Mouse (Mus musculus): ENCODE measurements around the gene Phex. TPM values are rescaled to one million over a fixed set of nuclear protein-coding genes. Genes with fewer than 3 reads are reported as not detected.
A peak's percentile ranks its signal among the peaks of the same experiment; 100 is the strongest.

Phex gene
- polyA plus RNA-seq, 1 experiment from 2014 or later, result 0.27 TPM

DNA sequence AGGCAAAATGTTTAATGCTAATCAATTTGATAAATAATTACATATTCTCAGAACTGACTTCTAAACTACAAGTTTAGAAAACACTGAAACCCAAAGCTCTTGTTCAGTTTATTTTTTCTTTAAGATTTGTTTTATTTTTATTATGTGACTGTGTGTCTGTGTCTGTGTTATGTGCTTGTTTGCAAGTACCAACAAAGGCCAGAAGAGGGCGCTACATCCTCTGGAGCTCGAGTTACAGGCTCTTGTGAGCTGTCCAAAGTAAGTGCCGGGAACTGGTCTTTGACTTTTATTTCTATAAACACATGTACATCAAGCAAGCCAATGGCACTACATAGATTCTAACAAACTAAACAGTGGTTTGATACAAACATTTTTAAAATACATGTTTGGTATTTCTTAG is 41.2 kb downstream of the Phex start:
- Histone ChIP-seq H3K27me3 (ENCODE audit: insufficient read depth, poor library complexity, severe bottlenecking) (no peaks in the 10 kb centered on the region), H3K4me3 (no peak overlapping the region), H3K36me3 (no peaks in the 10 kb centered on the region), H3K9me3 (no peaks in the 10 kb centered on the region), H3K4me1 (replicated peaks) (no peaks in the 10 kb centered on the region), H3K27ac (no peak overlapping the region)
- DNase-seq (ENCODE audit: low spot score), result no peak
- 71% methylated on average over 3 of the region's 3 CpGs for WGBS

DNA sequence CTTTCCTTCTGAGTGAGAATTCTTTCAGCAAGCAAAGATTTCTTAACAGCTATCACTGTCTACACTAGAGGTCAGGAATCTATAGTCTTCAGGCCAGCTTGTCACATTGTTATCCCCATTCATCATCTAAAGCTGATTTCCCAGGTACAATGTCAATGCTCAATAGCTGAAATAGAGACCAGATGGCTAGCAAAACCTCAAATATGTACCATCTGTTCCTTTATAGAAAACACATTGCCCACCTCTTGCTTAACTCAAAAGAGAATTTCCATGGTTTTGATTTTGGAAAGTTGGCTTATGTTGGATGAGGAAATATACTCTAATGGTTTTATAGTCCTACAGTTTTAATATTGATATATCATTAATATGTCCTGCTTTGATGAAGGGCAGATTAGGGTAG is 45.9 kb downstream of the Phex start:
- no peaks in the 10 kb centered on the region for H3K27me3 ChIP-seq (ENCODE audit: insufficient read depth, poor library complexity, severe bottlenecking)
- no peak for DNase-seq (ENCODE audit: low spot score)
- no peak overlapping the region for H3K4me3 ChIP-seq
- no peaks in the 10 kb centered on the region for H3K9me3 ChIP-seq
- H3K27ac ChIP-seq, result no peak overlapping the region
- no peaks in the 10 kb centered on the region for H3K4me1 ChIP-seq (replicated peaks)
- no peaks in the 10 kb centered on the region for H3K36me3 ChIP-seq

DNA sequence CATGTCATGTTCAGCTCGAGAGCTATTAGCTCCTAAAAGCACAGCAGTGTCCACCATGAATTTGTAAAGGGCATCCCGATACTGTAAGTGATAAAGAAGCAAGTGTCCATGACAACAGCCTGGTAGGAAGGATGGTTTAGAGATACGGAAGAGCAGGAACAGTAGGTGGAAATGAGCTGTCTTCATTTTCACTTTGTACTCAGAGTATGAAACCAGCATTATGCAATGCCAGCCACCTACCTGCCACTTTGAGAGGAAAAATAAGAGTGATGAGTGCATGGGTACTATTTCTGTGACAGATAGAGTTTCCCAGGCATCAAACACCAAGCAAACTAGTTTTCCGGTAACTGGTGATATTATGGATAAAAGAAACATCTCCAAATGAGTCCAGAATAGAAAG is 59.6 kb downstream of the Phex start:
- WGBS, result 88% methylated on average over 4 of the region's 4 CpGs
- H3K27me3 ChIP-seq (ENCODE audit: insufficient read depth, poor library complexity, severe bottlenecking), result no peaks in the 10 kb centered on the region
- H3K4me1 ChIP-seq (replicated peaks), result no peaks in the 10 kb centered on the region
- no peak overlapping the region for H3K27ac ChIP-seq
- no peak overlapping the region for H3K4me3 ChIP-seq
- no peak for DNase-seq (ENCODE audit: low spot score)
- H3K36me3 ChIP-seq, result no peaks in the 10 kb centered on the region
- H3K9me3 ChIP-seq, result no peaks in the 10 kb centered on the region

DNA sequence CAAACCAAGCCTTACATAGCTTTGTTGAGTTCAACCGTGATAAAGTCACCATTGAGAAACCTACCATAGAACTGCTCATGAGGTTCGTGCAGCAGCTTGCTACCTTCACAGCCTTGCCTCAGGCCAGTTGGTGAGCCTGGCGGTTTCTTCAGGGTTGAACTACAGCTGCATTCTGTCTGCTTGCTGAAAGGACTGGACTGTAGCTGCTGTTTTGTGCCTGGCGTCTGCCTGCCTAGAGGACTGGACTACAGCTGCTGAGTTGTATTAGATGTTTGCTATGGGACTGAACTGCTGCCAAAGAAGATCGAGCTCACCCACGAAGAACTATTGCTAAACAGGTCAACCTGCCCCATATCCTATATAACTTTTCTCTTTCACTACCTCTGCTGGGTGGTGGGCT is 68.9 kb downstream of the Phex start:
- no peaks in the 10 kb centered on the region for H3K9me3 ChIP-seq
- no peak overlapping the region for H3K27ac ChIP-seq
- no peaks in the 10 kb centered on the region for H3K4me1 ChIP-seq (replicated peaks)
- no peaks in the 10 kb centered on the region for H3K36me3 ChIP-seq
- H3K4me3 ChIP-seq, result no peak overlapping the region
- no peak for DNase-seq (ENCODE audit: low spot score)
- no peaks in the 10 kb centered on the region for H3K27me3 ChIP-seq (ENCODE audit: insufficient read depth, poor library complexity, severe bottlenecking)
- 88% methylated on average over 6 of the region's 6 CpGs for WGBS

GRCm38 (mm10) chrX:157334726-157335125 is 80.4 kb downstream of the Phex start:
- 60% methylated on average over 4 of the region's 4 CpGs for WGBS
- Histone ChIP-seq H3K27ac (no peak overlapping the region), H3K9me3 (no peaks in the 10 kb centered on the region), H3K27me3 (ENCODE audit: insufficient read depth, poor library complexity, severe bottlenecking) (no peaks in the 10 kb centered on the region), H3K4me1 (replicated peaks) (no peaks in the 10 kb centered on the region), H3K4me3 (no peak overlapping the region), H3K36me3 (no peaks in the 10 kb centered on the region)
- no peak for DNase-seq (ENCODE audit: low spot score)

GRCm38 (mm10) chrX:157329821-157330220 is 85.3 kb downstream of the Phex start:
- Histone ChIP-seq H3K27ac (no peak overlapping the region), H3K27me3 (ENCODE audit: insufficient read depth, poor library complexity, severe bottlenecking) (no peaks in the 10 kb centered on the region), H3K36me3 (no peaks in the 10 kb centered on the region), H3K4me3 (no peak overlapping the region), H3K4me1 (replicated peaks) (no peaks in the 10 kb centered on the region), H3K9me3 (no peaks in the 10 kb centered on the region)
- WGBS, result 82% methylated on average over 3 of the region's 3 CpGs
- no peak for DNase-seq (ENCODE audit: low spot score)

DNA sequence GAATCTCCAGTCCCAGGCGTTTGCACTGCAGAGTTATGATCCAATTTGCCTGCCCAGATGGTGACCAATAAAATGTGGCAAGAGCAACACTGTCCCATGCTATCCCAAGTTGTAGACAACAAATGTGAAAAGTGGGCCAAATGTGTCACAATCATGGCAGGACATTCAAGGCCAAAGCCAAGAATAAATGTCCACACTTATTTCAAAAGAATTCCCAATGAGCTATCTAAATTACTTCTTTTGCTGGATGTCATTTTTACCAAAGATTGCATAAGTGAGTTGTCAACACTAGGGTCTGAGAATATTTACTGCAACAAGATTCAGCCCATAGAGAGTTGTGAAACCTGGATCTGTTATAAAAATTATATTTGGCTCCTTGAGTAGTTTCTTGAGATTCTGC is 86.7 kb downstream of the Phex start:
- WGBS, result 79% methylated on average over 1 of the region's 1 CpGs
- no peaks in the 10 kb centered on the region for H3K9me3 ChIP-seq
- DNase-seq (ENCODE audit: low spot score), result no peak

DNA sequence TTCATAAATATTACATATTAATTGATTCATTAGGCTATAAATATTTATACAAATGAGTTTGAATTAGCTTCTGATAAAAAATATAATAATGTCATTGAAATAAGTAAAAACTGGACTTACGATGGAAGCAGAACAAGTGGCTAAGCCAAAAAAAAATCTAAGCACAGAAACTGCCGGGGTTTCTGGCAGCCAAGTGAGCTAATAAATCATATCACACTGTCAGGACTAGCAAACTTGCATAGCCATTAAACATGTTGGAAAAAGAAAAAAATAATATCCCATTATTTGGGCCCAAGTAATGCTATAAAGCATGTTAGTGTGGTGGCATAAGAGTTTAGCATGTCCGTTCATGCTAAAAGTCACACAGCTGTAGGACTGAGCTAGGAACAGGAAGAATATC is 87.4 kb downstream of the Phex start:
- Histone ChIP-seq H3K27me3 (ENCODE audit: insufficient read depth, poor library complexity, severe bottlenecking) (no peaks in the 10 kb centered on the region), H3K36me3 (no peaks in the 10 kb centered on the region), H3K27ac (no peak overlapping the region), H3K4me1 (replicated peaks) (no peaks in the 10 kb centered on the region), H3K9me3 (no peaks in the 10 kb centered on the region), H3K4me3 (no peak overlapping the region)
- no peak for DNase-seq (ENCODE audit: low spot score)
- 92% methylated on average over 3 of the region's 3 CpGs for WGBS

More for the DNA sequence above, 86.7 kb downstream of the Phex start:
- Histone ChIP-seq H3K36me3 (no peaks in the 10 kb centered on the region), H3K27me3 (ENCODE audit: insufficient read depth, poor library complexity, severe bottlenecking) (no peaks in the 10 kb centered on the region), H3K4me3 (no peak overlapping the region), H3K4me1 (replicated peaks) (no peaks in the 10 kb centered on the region), H3K27ac (no peak overlapping the region)

GRCm38 (mm10) chrX:157324396-157324795 is 90.7 kb downstream of the Phex start:
- no peaks in the 10 kb centered on the region for H3K4me1 ChIP-seq (replicated peaks)
- no peaks in the 10 kb centered on the region for H3K9me3 ChIP-seq
- no peaks in the 10 kb centered on the region for H3K36me3 ChIP-seq
- H3K4me3 ChIP-seq, result no peak overlapping the region
- H3K27ac ChIP-seq, result no peak overlapping the region
- DNase-seq (ENCODE audit: low spot score), result no peak
- 89% methylated on average over 3 of the region's 3 CpGs for WGBS
- H3K27me3 ChIP-seq (ENCODE audit: insufficient read depth, poor library complexity, severe bottlenecking), result no peaks in the 10 kb centered on the region

GRCm38 (mm10) chrX:157310331-157310730 is 104.8 kb downstream of the Phex start:
- no peak for DNase-seq (ENCODE audit: low spot score)
- 75% methylated on average over 3 of the region's 3 CpGs for WGBS
- no peaks in the 10 kb centered on the region for H3K36me3 ChIP-seq
- H3K4me1 ChIP-seq (replicated peaks), result no peaks in the 10 kb centered on the region
- H3K27me3 ChIP-seq (ENCODE audit: insufficient read depth, poor library complexity, severe bottlenecking), result peaks cover 9% of the 10 kb centered on the region; the same call in 1 of the 2 replicates
- no peaks in the 10 kb centered on the region for H3K9me3 ChIP-seq
- no peak overlapping the region for H3K4me3 ChIP-seq
- H3K27ac ChIP-seq, result no peak overlapping the region

- 83% methylated on average over 1 of the region's 1 CpGs for WGBS
- H3K4me1 ChIP-seq (replicated peaks), result no peaks in the 10 kb centered on the region
- peaks cover 13% of the 10 kb centered on the region; the same call in 1 of the 2 replicates for H3K27me3 ChIP-seq (ENCODE audit: insufficient read depth, poor library complexity, severe bottlenecking)
- H3K4me3 ChIP-seq, result no peak overlapping the region
- H3K36me3 ChIP-seq, result no peaks in the 10 kb centered on the region
- H3K27ac ChIP-seq, result no peak overlapping the region
- no peaks in the 10 kb centered on the region for H3K9me3 ChIP-seq
- DNase-seq (ENCODE audit: low spot score), result no peak
Observed at GRCm38 (mm10) chrX:157308171-157308570, 106.9 kb downstream of the Phex start.

- Histone ChIP-seq H3K9me3 (no peaks in the 10 kb centered on the region), H3K4me1 (replicated peaks) (no peaks in the 10 kb centered on the region), H3K4me3 (no peak overlapping the region), H3K36me3 (no peaks in the 10 kb centered on the region), H3K27me3 (ENCODE audit: insufficient read depth, poor library complexity, severe bottlenecking) (peaks cover 13% of the 10 kb centered on the region; the same call in 1 of the 2 replicates), H3K27ac (no peak overlapping the region)
- 9% methylated on average over 3 of the region's 3 CpGs for WGBS
- DNase-seq (ENCODE audit: low spot score), result peak; percentile 3
Observed at GRCm38 (mm10) chrX:157307411-157307810, 107.7 kb downstream of the Phex start.

DNA sequence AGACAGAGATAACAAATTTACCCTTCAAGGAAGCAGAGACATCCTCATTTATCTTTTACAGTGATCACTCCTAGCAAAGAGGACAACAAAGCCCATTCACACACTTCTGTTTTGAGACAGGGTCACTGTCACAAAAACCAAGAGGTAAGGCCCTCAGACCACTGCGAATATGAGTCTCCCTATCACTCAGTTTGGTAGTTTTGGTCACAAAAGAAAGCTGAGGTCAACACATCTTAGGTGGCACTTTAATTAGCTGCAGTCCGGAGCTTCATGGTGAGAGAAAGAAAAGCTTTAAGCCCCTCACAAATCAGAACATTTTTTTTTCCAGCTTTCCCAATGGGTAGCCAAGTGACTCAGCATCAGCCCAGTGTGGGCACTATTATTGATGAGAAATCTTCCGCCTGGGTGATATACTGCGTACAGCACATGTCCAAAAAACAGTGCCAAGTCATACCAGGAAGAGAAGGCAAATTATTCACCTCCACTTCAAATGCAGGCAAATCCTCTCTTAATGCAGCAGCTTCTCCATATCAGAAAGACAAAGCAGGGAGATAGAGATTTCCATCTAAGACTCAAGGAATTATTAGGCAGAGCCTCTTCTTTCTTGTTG is 108.2 kb downstream of the Phex start:
- no peak overlapping the region for H3K4me3 ChIP-seq
- 41% methylated on average over 4 of the region's 4 CpGs for WGBS
- no peak overlapping the region for H3K27ac ChIP-seq
- H3K36me3 ChIP-seq, result no peaks in the 10 kb centered on the region
- no peaks in the 10 kb centered on the region for H3K4me1 ChIP-seq (replicated peaks)
- DNase-seq (ENCODE audit: low spot score), result no peak
- peaks cover 13% of the 10 kb centered on the region; the same call in 1 of the 2 replicates for H3K27me3 ChIP-seq (ENCODE audit: insufficient read depth, poor library complexity, severe bottlenecking)
- H3K9me3 ChIP-seq, result no peaks in the 10 kb centered on the region

DNA sequence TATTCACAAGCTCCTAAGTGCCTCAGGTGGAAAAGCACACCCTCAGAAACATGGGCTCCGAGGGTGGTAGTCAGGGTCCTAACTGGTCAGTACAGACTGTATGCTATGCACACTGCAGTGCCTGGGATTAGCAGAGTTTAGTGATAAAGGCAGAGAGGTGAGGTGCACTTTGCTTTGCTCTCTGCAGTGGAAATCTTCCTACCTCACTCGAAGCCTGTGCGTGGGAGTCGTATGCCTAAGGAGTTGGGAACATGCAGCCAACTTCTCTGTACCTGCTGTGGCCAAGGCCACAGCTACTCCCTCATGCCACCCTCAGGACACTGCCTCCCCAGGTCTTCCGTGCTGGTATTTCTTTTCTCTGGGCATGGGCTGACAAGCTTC is 109.3 kb downstream of the Phex start:
- H3K36me3 ChIP-seq, result no peaks in the 10 kb centered on the region
- H3K9me3 ChIP-seq, result no peaks in the 10 kb centered on the region
- no peak overlapping the region for H3K27ac ChIP-seq
- 81% methylated on average over 5 of the region's 5 CpGs for WGBS
- no peaks in the 10 kb centered on the region for H3K4me1 ChIP-seq (replicated peaks)
- H3K27me3 ChIP-seq (ENCODE audit: insufficient read depth, poor library complexity, severe bottlenecking), result peaks cover 13% of the 10 kb centered on the region; the same call in 1 of the 2 replicates
- DNase-seq (ENCODE audit: low spot score), result no peak
- H3K4me3 ChIP-seq, result no peak overlapping the region

Measured in hindbrain, embryonic 10.5 days (tissue).